Mouse (Mus musculus): ENCODE measurements at regions not wholly inside any gene's neighbourhood (a gene's known extent, or its start where the extent isn't known, plus 50 kb on each side); places are given as distances from the start of the nearest gene placed in this dataset.

GRCm38 (mm10) chr6:31695885-31696284 lies 132.1 kb upstream of the Podxl start:
- 65% methylated on average over 3 of the region's 3 CpGs for WGBS

DNA sequence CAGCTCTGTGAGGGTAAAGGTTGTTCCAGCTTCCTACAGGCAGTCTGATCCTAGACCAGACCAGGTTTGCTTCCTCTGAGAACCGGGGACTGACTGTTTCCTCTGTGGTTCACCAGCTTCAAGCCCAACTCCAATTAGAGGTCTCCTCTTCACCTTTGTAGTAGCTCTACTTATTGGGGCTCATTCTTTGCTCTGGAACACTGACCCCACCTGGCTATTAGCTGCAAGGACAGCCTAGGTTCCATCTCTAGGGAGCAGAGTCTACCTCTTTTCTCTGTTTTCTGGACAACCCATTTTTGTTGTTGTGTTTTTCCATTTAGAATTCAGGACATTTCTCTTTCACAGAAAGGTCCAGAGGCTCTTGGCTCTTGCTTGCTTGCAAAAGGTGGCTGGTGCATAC lies 129.3 kb upstream of the Podxl start:
- Histone ChIP-seq H3K36me3 (ENCODE audit: control insufficient read depth, insufficient read depth, low read length) (no peaks in the 10 kb centered on the region), H3K4me2 (ENCODE audit: low read length) (no peak overlapping the region), H3K27me3 (replicated peaks; ENCODE audit: control insufficient read depth, insufficient read depth, low read length) (no peaks in the 10 kb centered on the region), H3K4me3 (ENCODE audit: low read depth, low read length) (no peak overlapping the region), H3K9ac (ENCODE audit: low read length) (no peak overlapping the region), H3K27ac (ENCODE audit: low read depth) (no peak overlapping the region), H3K4me1 (replicated peaks; ENCODE audit: control insufficient read depth, insufficient read depth, low read length) (no peaks in the 10 kb centered on the region), H3K9me3 (ENCODE audit: control insufficient read depth, low read length) (no peaks in the 10 kb centered on the region)
- no peak for DNase-seq (ENCODE audit: low spot score)
- WGBS: 75% methylated on average over 1 of the region's 1 CpGs
- no peak for ATAC-seq (replicated peaks; ENCODE audit: low FRiP score, low TSS enrichment, low read depth)

More at GRCm38 (mm10) chr6:31695885-31696284, 132.1 kb upstream of the Podxl start:
- no peak overlapping the region for H3K27ac ChIP-seq (ENCODE audit: low read depth)
- no peak overlapping the region for H3K4me2 ChIP-seq (ENCODE audit: low read length)
- ATAC-seq (replicated peaks; ENCODE audit: low FRiP score, low TSS enrichment, low read depth) (no peak), DNase-seq (ENCODE audit: low spot score) (no peak)
- H3K9me3 ChIP-seq (ENCODE audit: control insufficient read depth, low read length): no peaks in the 10 kb centered on the region
- H3K4me3 ChIP-seq (ENCODE audit: low read depth, low read length): no peak overlapping the region
- H3K36me3 ChIP-seq (ENCODE audit: control insufficient read depth, insufficient read depth, low read length): no peaks in the 10 kb centered on the region
- H3K9ac ChIP-seq (ENCODE audit: low read length): no peak overlapping the region
- no peaks in the 10 kb centered on the region for H3K27me3 ChIP-seq (replicated peaks; ENCODE audit: control insufficient read depth, insufficient read depth, low read length)
- no peaks in the 10 kb centered on the region for H3K4me1 ChIP-seq (replicated peaks; ENCODE audit: control insufficient read depth, insufficient read depth, low read length)

DNA sequence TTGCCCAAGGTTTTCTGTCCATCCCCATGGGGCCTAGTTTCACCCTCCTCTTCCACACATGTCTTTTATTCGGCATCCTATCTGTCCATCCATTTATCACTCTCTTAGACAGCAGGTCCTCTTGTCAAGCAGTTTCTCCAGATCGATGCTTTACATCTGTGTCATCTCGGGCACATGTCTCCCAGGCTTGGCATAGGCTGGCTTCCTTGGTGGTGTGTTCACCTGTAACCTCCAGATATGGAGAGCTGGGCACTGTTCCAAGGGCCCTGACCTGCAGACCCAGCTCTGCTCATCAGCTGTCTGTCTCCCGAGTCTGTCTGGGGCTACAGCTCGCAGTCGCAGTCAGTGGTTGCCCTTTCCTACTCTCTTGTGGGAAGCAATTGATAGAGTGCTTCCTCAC lies 128.2 kb upstream of the Podxl start:
- Histone ChIP-seq H3K4me2 (ENCODE audit: low read length) (no peak overlapping the region), H3K9me3 (ENCODE audit: control insufficient read depth, low read length) (no peaks in the 10 kb centered on the region), H3K27me3 (replicated peaks; ENCODE audit: control insufficient read depth, insufficient read depth, low read length) (no peaks in the 10 kb centered on the region), H3K36me3 (ENCODE audit: control insufficient read depth, insufficient read depth, low read length) (no peaks in the 10 kb centered on the region), H3K4me1 (replicated peaks; ENCODE audit: control insufficient read depth, insufficient read depth, low read length) (no peaks in the 10 kb centered on the region), H3K27ac (ENCODE audit: low read depth) (no peak overlapping the region), H3K4me3 (ENCODE audit: low read depth, low read length) (no peak overlapping the region), H3K9ac (ENCODE audit: low read length) (no peak overlapping the region)
- no peak for DNase-seq (ENCODE audit: low spot score)
- no peak for ATAC-seq (replicated peaks; ENCODE audit: low FRiP score, low TSS enrichment, low read depth)
- 73% methylated on average over 6 of the region's 6 CpGs for WGBS

- no peak overlapping the region for H3K9ac ChIP-seq (ENCODE audit: low read length)
- DNase-seq (ENCODE audit: low spot score): no peak
- no peak for ATAC-seq (replicated peaks; ENCODE audit: low FRiP score, low TSS enrichment, low read depth)
- no peaks in the 10 kb centered on the region for H3K9me3 ChIP-seq (ENCODE audit: control insufficient read depth, low read length)
- no peak overlapping the region for H3K27ac ChIP-seq (ENCODE audit: low read depth)
- no peaks in the 10 kb centered on the region for H3K27me3 ChIP-seq (replicated peaks; ENCODE audit: control insufficient read depth, insufficient read depth, low read length)
- H3K4me3 ChIP-seq (ENCODE audit: low read depth, low read length): no peak overlapping the region
- no peaks in the 10 kb centered on the region for H3K36me3 ChIP-seq (ENCODE audit: control insufficient read depth, insufficient read depth, low read length)
- no peak overlapping the region for H3K4me2 ChIP-seq (ENCODE audit: low read length)
- no peaks in the 10 kb centered on the region for H3K4me1 ChIP-seq (replicated peaks; ENCODE audit: control insufficient read depth, insufficient read depth, low read length)
- 70% methylated on average over 2 of the region's 2 CpGs for WGBS
These were observed 116.3 kb upstream of the Podxl start for GRCm38 (mm10) chr6:31680101-31680500.

DNA sequence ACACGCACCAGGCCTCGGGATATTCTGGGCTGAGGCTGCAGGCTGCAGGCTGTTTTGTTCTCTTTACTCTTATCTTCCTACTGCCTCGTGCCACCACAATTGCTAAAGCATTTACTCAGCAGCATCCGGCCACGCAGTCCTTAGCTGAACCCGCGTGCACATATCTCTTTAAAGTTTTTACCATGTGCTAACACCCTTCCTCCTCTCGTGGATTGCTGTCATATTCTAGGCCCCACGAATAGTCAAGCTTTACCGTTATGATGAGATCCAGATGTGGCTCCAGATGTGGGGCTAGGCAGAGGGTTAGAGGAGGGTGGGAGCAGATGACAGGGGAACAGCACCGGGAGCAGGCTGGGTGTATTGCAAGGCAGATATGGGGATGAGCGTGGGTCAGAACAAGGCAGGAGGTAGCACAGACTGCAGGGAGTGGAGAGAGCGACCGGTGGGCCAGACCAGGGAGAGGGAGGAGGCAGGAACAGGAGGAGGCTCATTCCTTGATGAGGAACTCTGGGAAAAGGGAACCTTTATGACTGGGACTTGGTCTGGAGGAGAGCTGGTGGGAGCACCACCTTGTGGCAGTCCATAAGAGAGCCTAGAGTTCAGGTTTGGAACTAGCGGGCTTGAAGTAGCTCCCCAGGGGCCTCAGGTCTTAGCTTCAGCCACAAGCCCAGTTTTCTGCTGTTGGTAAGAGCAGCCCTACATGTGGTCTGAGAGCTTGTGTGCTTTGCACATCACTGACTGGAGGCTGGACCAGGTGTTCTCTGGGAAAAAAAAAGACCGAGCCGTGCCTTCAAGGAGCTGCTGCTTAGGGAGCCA lies 102.1 kb upstream of the Podxl start:
- no peaks in the 10 kb centered on the region for H3K27me3 ChIP-seq (replicated peaks; ENCODE audit: control insufficient read depth, insufficient read depth, low read length)
- ATAC-seq (replicated peaks; ENCODE audit: low FRiP score, low TSS enrichment, low read depth): no peak

GRCm38 (mm10) chr6:31664495-31664894 lies 100.7 kb upstream of the Podxl start:
- no peak overlapping the region for H3K4me3 ChIP-seq (ENCODE audit: low read depth, low read length)
- H3K4me2 ChIP-seq (ENCODE audit: low read length): no peak overlapping the region
- no peak overlapping the region for H3K27ac ChIP-seq (ENCODE audit: low read depth)
- no peaks in the 10 kb centered on the region for H3K4me1 ChIP-seq (replicated peaks; ENCODE audit: control insufficient read depth, insufficient read depth, low read length)
- WGBS: 24% methylated on average over 7 of the region's 7 CpGs
- peak; percentile 87 for DNase-seq (ENCODE audit: low spot score)
- no peaks in the 10 kb centered on the region for H3K36me3 ChIP-seq (ENCODE audit: control insufficient read depth, insufficient read depth, low read length)
- ATAC-seq (replicated peaks; ENCODE audit: low FRiP score, low TSS enrichment, low read depth): peak; percentile 53
- no peak overlapping the region for H3K9ac ChIP-seq (ENCODE audit: low read length)
- H3K9me3 ChIP-seq (ENCODE audit: control insufficient read depth, low read length): no peaks in the 10 kb centered on the region
- H3K27me3 ChIP-seq (replicated peaks; ENCODE audit: control insufficient read depth, insufficient read depth, low read length): no peaks in the 10 kb centered on the region

More for the DNA sequence above, 102.1 kb upstream of the Podxl start:
- no peaks in the 10 kb centered on the region for H3K9me3 ChIP-seq (ENCODE audit: control insufficient read depth, low read length)
- WGBS: 31% methylated on average over 17 of the region's 17 CpGs
- H3K4me3 ChIP-seq (ENCODE audit: low read depth, low read length): no peak overlapping the region
- no peak overlapping the region for H3K27ac ChIP-seq (ENCODE audit: low read depth)
- no peaks in the 10 kb centered on the region for H3K4me1 ChIP-seq (replicated peaks; ENCODE audit: control insufficient read depth, insufficient read depth, low read length)
- H3K4me2 ChIP-seq (ENCODE audit: low read length): peak overlapping the region; percentile 28; the same call in 1 of the 2 replicates
- no peaks in the 10 kb centered on the region for H3K36me3 ChIP-seq (ENCODE audit: control insufficient read depth, insufficient read depth, low read length)
- no peak overlapping the region for H3K9ac ChIP-seq (ENCODE audit: low read length)
- DNase-seq (ENCODE audit: low spot score): no peak

DNA sequence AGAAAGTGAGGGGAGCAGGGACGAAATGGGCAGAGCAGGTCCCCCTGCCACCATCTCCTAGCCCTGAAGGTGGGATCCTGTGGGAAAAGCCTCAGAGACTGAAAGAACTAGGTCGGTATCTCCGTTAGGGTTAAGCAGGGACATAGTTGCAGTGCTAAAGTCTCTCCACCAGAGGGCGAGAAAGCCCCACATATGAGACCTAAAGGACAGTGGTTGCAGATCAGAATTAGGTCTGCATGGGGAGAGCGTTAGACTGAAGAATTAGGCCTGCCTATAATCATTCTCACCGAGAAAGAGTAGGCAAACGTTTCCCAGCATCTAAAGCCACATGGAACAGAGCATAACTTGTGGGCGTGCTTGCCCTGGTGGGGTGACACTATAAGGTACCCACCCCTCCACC lies 97.0 kb upstream of the Podxl start:
- ATAC-seq (replicated peaks; ENCODE audit: low FRiP score, low TSS enrichment, low read depth) (peak; percentile 50; the same call in 1 of the 2 replicates), DNase-seq (ENCODE audit: low spot score) (peak; percentile 82)
- Histone ChIP-seq H3K4me2 (ENCODE audit: low read length) (no peak overlapping the region), H3K27me3 (replicated peaks; ENCODE audit: control insufficient read depth, insufficient read depth, low read length) (no peaks in the 10 kb centered on the region), H3K27ac (ENCODE audit: low read depth) (no peak overlapping the region), H3K4me3 (ENCODE audit: low read depth, low read length) (no peak overlapping the region), H3K36me3 (ENCODE audit: control insufficient read depth, insufficient read depth, low read length) (no peaks in the 10 kb centered on the region), H3K4me1 (replicated peaks; ENCODE audit: control insufficient read depth, insufficient read depth, low read length) (no peaks in the 10 kb centered on the region), H3K9ac (ENCODE audit: low read length) (no peak overlapping the region), H3K9me3 (ENCODE audit: control insufficient read depth, low read length) (no peaks in the 10 kb centered on the region)
- WGBS: 12% methylated on average over 8 of the region's 8 CpGs

DNA sequence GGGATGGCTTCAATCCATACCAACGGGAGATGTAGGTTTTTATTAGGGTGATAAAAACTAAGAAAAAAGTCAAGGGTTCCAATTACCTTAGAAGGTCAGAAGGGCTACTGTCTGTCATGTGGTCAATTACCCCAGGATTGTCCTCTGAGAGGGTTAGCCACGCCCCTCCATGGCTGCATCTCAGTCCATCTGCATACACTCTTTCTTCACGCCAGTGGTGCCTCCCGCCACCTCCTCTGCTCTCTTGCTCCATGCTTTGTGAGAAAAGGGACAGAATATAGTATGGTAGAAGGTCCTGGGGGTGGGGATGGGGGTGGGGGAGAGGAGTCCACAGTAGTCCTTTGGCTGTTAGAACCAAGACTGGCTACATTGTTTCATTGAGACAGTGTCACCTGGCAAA lies 96.1 kb upstream of the Podxl start:
- no peaks in the 10 kb centered on the region for H3K27me3 ChIP-seq (replicated peaks; ENCODE audit: control insufficient read depth, insufficient read depth, low read length)
- no peak overlapping the region for H3K9ac ChIP-seq (ENCODE audit: low read length)
- no peaks in the 10 kb centered on the region for H3K4me1 ChIP-seq (replicated peaks; ENCODE audit: control insufficient read depth, insufficient read depth, low read length)
- WGBS: 44% methylated on average over 4 of the region's 4 CpGs
- no peak overlapping the region for H3K4me2 ChIP-seq (ENCODE audit: low read length)
- no peaks in the 10 kb centered on the region for H3K9me3 ChIP-seq (ENCODE audit: control insufficient read depth, low read length)
- DNase-seq (ENCODE audit: low spot score) (no peak), ATAC-seq (replicated peaks; ENCODE audit: low FRiP score, low TSS enrichment, low read depth) (no peak)
- H3K4me3 ChIP-seq (ENCODE audit: low read depth, low read length): no peak overlapping the region
- H3K36me3 ChIP-seq (ENCODE audit: control insufficient read depth, insufficient read depth, low read length): no peaks in the 10 kb centered on the region
- H3K27ac ChIP-seq (ENCODE audit: low read depth): no peak overlapping the region
